ENCODE assay signal across 8 mouse cellular contexts in the genomic region with DNA sequence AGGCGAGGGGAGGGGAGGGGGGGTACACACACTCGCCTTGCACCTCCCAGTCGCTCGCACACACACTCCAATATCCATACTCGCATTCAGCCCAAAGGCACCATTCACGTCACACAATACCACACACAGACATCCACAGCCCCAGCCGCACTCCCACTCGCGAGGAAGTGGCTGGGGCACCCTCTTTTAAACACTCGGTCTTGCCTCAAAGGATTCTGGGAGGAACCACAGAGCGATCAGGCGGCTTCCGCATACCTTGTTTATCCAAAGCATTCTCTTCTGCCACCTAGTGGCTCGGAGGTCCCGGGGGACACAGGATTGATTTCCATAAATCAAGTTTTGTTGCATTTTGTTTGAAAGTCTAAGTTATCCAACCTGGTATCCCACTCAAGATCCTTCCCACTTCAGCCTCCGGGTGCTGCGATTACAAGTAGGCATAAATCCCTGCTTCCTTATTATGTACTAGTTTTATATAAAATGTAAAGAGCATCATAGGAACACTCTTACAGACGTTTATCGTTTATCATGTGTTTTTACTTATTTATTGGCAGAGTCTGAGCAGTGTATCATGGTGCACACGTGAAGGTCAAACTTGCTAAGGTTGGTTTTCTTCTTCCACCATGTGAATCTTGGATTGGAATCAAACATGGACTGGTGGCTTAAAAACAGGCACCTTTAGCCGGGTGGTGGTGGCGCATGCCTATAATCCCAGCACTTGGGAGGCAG. TPM values are rescaled to one million over a fixed set of nuclear protein-coding genes. Genes with fewer than 3 reads are reported as not detected.
DNase-seq lines count a peak whose midpoint lies in the region; ATAC-seq and TF ChIP-seq lines count a peak whose summit lies in the region.

No protein-coding gene starts in this region.

- peak overlapping the region; percentile 90 for H3K27ac ChIP-seq in forebrain, embryonic 16.5 days (ENCODE audit: low read length)
- H3K27ac ChIP-seq in lung, embryonic 15.5 days, result peak overlapping the region; percentile 77

- peaks cover 17% of the 10 kb centered on the region for H3K4me1 ChIP-seq in G1E (ENCODE audit: insufficient read depth, low read depth, low read length)
- H3K4me1 ChIP-seq in forebrain, embryonic 16.5 days (replicated peaks; ENCODE audit: control insufficient read depth, insufficient read depth, low read length), result peaks cover 4% of the 10 kb centered on the region
- peaks cover 4% of the 10 kb centered on the region; the same call in 1 of the 2 replicates for H3K4me1 ChIP-seq in lung, embryonic 15.5 days

- DNase-seq in G1E (ENCODE audit: low spot score), result peak; percentile 95
- peak; percentile 93 to 95 for DNase-seq in cerebellum, adult 18-20 months
- DNase-seq in heart, postnatal 4 days, result peak; percentile 94
- peak; percentile 93 to 95 for DNase-seq in layer of hippocampus, adult 8-10 months (ENCODE audit: low spot score in 2 of 2)
- DNase-seq in ovary, adult 18-20 months (ENCODE audit: low spot score), result peak; percentile 87
- DNase-seq in thymus, postnatal 0 days (ENCODE audit: low spot score), result peak; percentile 98

- H3K36me3 ChIP-seq in G1E (replicated peaks), result peaks cover 32% of the 10 kb centered on the region
- peaks cover 15% of the 10 kb centered on the region for H3K36me3 ChIP-seq in forebrain, embryonic 16.5 days (ENCODE audit: control insufficient read depth, insufficient read depth)
- H3K36me3 ChIP-seq in lung, embryonic 15.5 days, result peaks cover 26% of the 10 kb centered on the region

- 17% methylated on average over 22 of the region's 22 CpGs for WGBS in forebrain, embryonic 16.5 days
- 18% methylated on average over 21 of the region's 22 CpGs for WGBS in lung, embryonic 15.5 days

- ATAC-seq in G1E (ENCODE audit: extremely low read depth, insufficient number of reproducible peaks, low FRiP score, poor library complexity, severe bottlenecking), result peak; percentile 94
- peak; percentile 98 for ATAC-seq in forebrain, embryonic 16.5 days
- peak; percentile 94 for ATAC-seq in lung, embryonic 15.5 days (ENCODE audit: borderline replicate concordance, extremely low read depth, low FRiP score, low TSS enrichment)

- peak overlapping the region; percentile 96 for H3K9ac ChIP-seq in forebrain, embryonic 16.5 days (replicated peaks; ENCODE audit: low read depth, low read length)
- peak overlapping the region; percentile 91 for H3K9ac ChIP-seq in lung, embryonic 15.5 days

- peak; percentile 68; the same call in 1 of the 2 replicates for TF ChIP-seq CTCF in G1E (IDR thresholded peaks at IDR 0.05; ENCODE audit: low read depth, low read length)

- H3K27me3 ChIP-seq in G1E (ENCODE audit: insufficient read depth, low read length), result peaks cover 6% of the 10 kb centered on the region; the same call in 1 of the 2 replicates
- H3K27me3 ChIP-seq in forebrain, embryonic 16.5 days (replicated peaks; ENCODE audit: control insufficient read depth, insufficient read depth, low read length), result no peaks in the 10 kb centered on the region
- H3K27me3 ChIP-seq in lung, embryonic 15.5 days, result no peaks in the 10 kb centered on the region

- peak overlapping the region; percentile 51 for H3K4me2 ChIP-seq in forebrain, embryonic 16.5 days (ENCODE audit: low read length)
- peak overlapping the region; percentile 83 for H3K4me2 ChIP-seq in lung, embryonic 15.5 days

- peak overlapping the region; percentile 88 for H3K4me3 ChIP-seq in G1E (ENCODE audit: low read depth, low read length)
- H3K4me3 ChIP-seq in forebrain, embryonic 16.5 days (replicated peaks; ENCODE audit: low read length), result peak overlapping the region; percentile 81
- peak overlapping the region; percentile 71 for H3K4me3 ChIP-seq in lung, embryonic 15.5 days

- no peaks in the 10 kb centered on the region for H3K9me3 ChIP-seq in G1E (replicated peaks)
- H3K9me3 ChIP-seq in forebrain, embryonic 16.5 days (ENCODE audit: control insufficient read depth, low read length), result no peaks in the 10 kb centered on the region
- no peaks in the 10 kb centered on the region for H3K9me3 ChIP-seq in lung, embryonic 15.5 days

RNA-seq across cellular contexts. Expression of gene Tmem167b, which starts 7.5 kb away (rescaled TPM):
- total RNA-seq in G1E (2014; fragmentation: Nextera tagmentation), result 17.8 and 19.9 TPM in 2 replicates
- 42.3 and 46.8 TPM in 2 replicates for total RNA-seq in G1E (2017)
- 2.2 and 2.5 TPM in 2 replicates for polyA plus RNA-seq in G1E (2012)
- 68.3 and 75.2 TPM in 2 replicates for polyA plus RNA-seq in forebrain, embryonic 16.5 days (2015; fragmentation: Nextera tagmentation; extraction: Ambion mirVana)
- total RNA-seq in heart, postnatal 4 days (2021), result 10 to 100 TPM; 32.4 to 34.7 TPM
- total RNA-seq in layer of hippocampus, adult 8-10 months (2022), result 10 to 100 TPM; 48.9 to 63.5 (median 54.0) TPM
- 43.1 and 43.3 TPM in 2 replicates for polyA plus RNA-seq in lung, embryonic 15.5 days (2015; fragmentation: Nextera tagmentation; extraction: Ambion mirVana)
- polyA plus RNA-seq in thymus, postnatal 0 days (2015; fragmentation: Nextera tagmentation; extraction: Ambion mirVana), result 31.3 and 32.0 TPM in 2 replicates

RNA-seq across cellular contexts. Expression of gene Taf13, which starts 16.7 kb away (rescaled TPM):
- total RNA-seq in G1E (2014; fragmentation: Nextera tagmentation) (14.3 and 14.4 TPM in 2 replicates), G1E (2017) (21.6 and 22.2 TPM in 2 replicates)
- polyA plus RNA-seq in G1E (2012), result 0.39 and 1.1 TPM in 2 replicates
- 54.0 and 56.3 TPM in 2 replicates for polyA plus RNA-seq in forebrain, embryonic 16.5 days (2015; fragmentation: Nextera tagmentation; extraction: Ambion mirVana)
- 10 to 100 TPM; 15.1 to 17.0 TPM for total RNA-seq in heart, postnatal 4 days (2021)
- total RNA-seq in layer of hippocampus, adult 8-10 months (2022), result 10 to 100 TPM; 22.1 to 28.2 (median 27.0) TPM
- 40.3 and 44.6 TPM in 2 replicates for polyA plus RNA-seq in lung, embryonic 15.5 days (2015; fragmentation: Nextera tagmentation; extraction: Ambion mirVana)
- 45.5 and 48.4 TPM in 2 replicates for polyA plus RNA-seq in thymus, postnatal 0 days (2015; fragmentation: Nextera tagmentation; extraction: Ambion mirVana)

RNA-seq across cellular contexts. Expression of gene 5330417C22Rik, which starts 18.4 kb away (rescaled TPM):
- total RNA-seq in G1E (2014; fragmentation: Nextera tagmentation) (not detected in 2 replicates), G1E (2017) (under 0.01 and 0.06 TPM in 2 replicates)
- polyA plus RNA-seq in G1E (2012), result not detected in 2 replicates
- 12.1 and 13.3 TPM in 2 replicates for polyA plus RNA-seq in forebrain, embryonic 16.5 days (2015; fragmentation: Nextera tagmentation; extraction: Ambion mirVana)
- under 1 TPM; 0.21 to 0.29 TPM for total RNA-seq in heart, postnatal 4 days (2021)
- 10 to 100 TPM; 22.1 to 33.4 (median 25.9) TPM for total RNA-seq in layer of hippocampus, adult 8-10 months (2022)
- polyA plus RNA-seq in lung, embryonic 15.5 days (2015; fragmentation: Nextera tagmentation; extraction: Ambion mirVana), result 16.4 and 16.6 TPM in 2 replicates
- polyA plus RNA-seq in thymus, postnatal 0 days (2015; fragmentation: Nextera tagmentation; extraction: Ambion mirVana), result 1.0 and 1.2 TPM in 2 replicates

RNA-seq across cellular contexts. Expression of gene 1700013F07Rik, which starts 20.8 kb away (rescaled TPM):
- total RNA-seq in G1E (2014; fragmentation: Nextera tagmentation) (not detected in 2 replicates), G1E (2017) (not detected in 2 replicates)
- polyA plus RNA-seq in G1E (2012), result not detected in 2 replicates
- polyA plus RNA-seq in forebrain, embryonic 16.5 days (2015; fragmentation: Nextera tagmentation; extraction: Ambion mirVana), result 1.0 and 2.0 TPM in 2 replicates
- total RNA-seq in heart, postnatal 4 days (2021), result not detected
- 1 to 10 TPM; 1.4 to 3.5 (median 2.3) TPM for total RNA-seq in layer of hippocampus, adult 8-10 months (2022)
- 0.99 and 1.1 TPM in 2 replicates for polyA plus RNA-seq in lung, embryonic 15.5 days (2015; fragmentation: Nextera tagmentation; extraction: Ambion mirVana)
- polyA plus RNA-seq in thymus, postnatal 0 days (2015; fragmentation: Nextera tagmentation; extraction: Ambion mirVana), result 0.22 TPM in 1 of 2 replicates, not detected in the other

RNA-seq across cellular contexts. Expression of gene Wdr47, which starts 36.3 kb away (rescaled TPM):
- 4.4 and 7.6 TPM in 2 replicates for total RNA-seq in G1E (2014; fragmentation: Nextera tagmentation)
- 10.3 and 11.2 TPM in 2 replicates for total RNA-seq in G1E (2017)
- 1.2 and 1.6 TPM in 2 replicates for polyA plus RNA-seq in G1E (2012)
- polyA plus RNA-seq in forebrain, embryonic 16.5 days (2015; fragmentation: Nextera tagmentation; extraction: Ambion mirVana), result 135 and 148 TPM in 2 replicates
- total RNA-seq in heart, postnatal 4 days (2021), result 1 to 10 TPM; 9.1 to 9.2 TPM
- total RNA-seq in layer of hippocampus, adult 8-10 months (2022), result 100 to 1,000 TPM; 113 to 153 (median 135) TPM
- 10.4 and 10.8 TPM in 2 replicates for polyA plus RNA-seq in lung, embryonic 15.5 days (2015; fragmentation: Nextera tagmentation; extraction: Ambion mirVana)
- polyA plus RNA-seq in thymus, postnatal 0 days (2015; fragmentation: Nextera tagmentation; extraction: Ambion mirVana), result 6.8 and 8.1 TPM in 2 replicates

Comparison
In these comparisons a context has a peak if more than half of its experiments do, and no peak if none do; other contexts are left out.
1. Peak in every context shown above with its lines: DNase-seq, ATAC-seq, H3K4me3 ChIP-seq and H3K27ac ChIP-seq.
2. RNA of gene Taf13, which starts 16.7 kb away (polyA plus RNA-seq): 54.0 to 56.3 TPM in forebrain, embryonic 16.5 days, 45.5 to 48.4 TPM in thymus, postnatal 0 days and 40.3 to 44.6 TPM in lung, embryonic 15.5 days; 0.39 to 1.1 TPM in G1E; every median in the first group is over 10 times any median in the second.